Mouse (Mus musculus) monocyte, adult 5-6 weeks (primary cell): Measurements from ENCODE around the gene Dbp. TPM values are rescaled to one million over a fixed set of nuclear protein-coding genes. Genes with fewer than 3 reads are reported as not detected.

Experiments
- ATAC-seq: fragments of 153-309, 156-312 bp; replicated peaks from 2 replicates; pipeline ENCODE4 v1.8.0; 2017; ENCODE audit warnings: mild to moderate bottlenecking; ENCODE audit not compliant: low TSS enrichment, insufficient number of reproducible peaks, severe bottlenecking, poor library complexity, low FRiP score
- total RNA-seq: library from RNA; stranded (forward); fragments of 200-1000, 200-491, 200-594 nt; gene quantifications from 3 replicates; pipeline ENCODE4 v1.2.3, GENCODE M21; 2017

Dbp gene
- total RNA-seq, 1 experiment from 2014 or later: 13.1 TPM

GRCm38 (mm10) chr7:45709036-45709435 is 4.1 kb downstream of the Dbp start:
- ATAC-seq: no peak

GRCm38 (mm10) chr7:45709677-45710355 is 4.9 kb downstream of the Dbp start:
- ATAC-seq: no peak

GRCm38 (mm10) chr7:45710477-45711191 is 5.7 kb downstream of the Dbp start:
- ATAC-seq: no peak

- ATAC-seq: no peak
These were observed 6.6 kb downstream of the Dbp start for GRCm38 (mm10) chr7:45711316-45712021.

GRCm38 (mm10) chr7:45712022-45712757 is 7.3 kb downstream of the Dbp start:
- ATAC-seq: no peak

- ATAC-seq: no peak
These were observed 8.5 kb downstream of the Dbp start for GRCm38 (mm10) chr7:45713396-45713795.

- ATAC-seq: no peak
These were observed 9.1 kb downstream of the Dbp start for GRCm38 (mm10) chr7:45713881-45714520.

GRCm38 (mm10) chr7:45714630-45715089 is 9.8 kb downstream of the Dbp start:
- ATAC-seq: no peak

GRCm38 (mm10) chr7:45715090-45715708 is 10.3 kb downstream of the Dbp start, which contains the start of gene Rpl18:
Rpl18 (plus strand) TSS chr7:45715457.
- ATAC-seq: peak; percentile 66

- peak; percentile 51 for ATAC-seq
These were observed 11.0 kb downstream of the Dbp start for GRCm38 (mm10) chr7:45715741-45716459.

- ATAC-seq: no peak
These were observed 11.6 kb downstream of the Dbp start for GRCm38 (mm10) chr7:45716460-45716857.

- no peak for ATAC-seq
These were observed 12.3 kb downstream of the Dbp start for GRCm38 (mm10) chr7:45716952-45717917.

- peak; percentile 61 for ATAC-seq
These were observed 13.0 kb downstream of the Dbp start, which contains the start of gene Sphk2 for GRCm38 (mm10) chr7:45717918-45718297. Sphk2 (minus strand) TSS chr7:45718002.

- no peak for ATAC-seq
These were observed 13.4 kb downstream of the Dbp start for GRCm38 (mm10) chr7:45718331-45718730.

GRCm38 (mm10) chr7:45719180-45719579 is 14.3 kb downstream of the Dbp start:
- no peak for ATAC-seq

- ATAC-seq: no peak
These were observed 15.0 kb downstream of the Dbp start for GRCm38 (mm10) chr7:45719738-45720412.
